25 mouse cellular contexts compared by ENCODE assay signal in genomic region chr16:67192395-67192794, GRCm38 (mm10).
DNase-seq lines count a peak whose midpoint lies in the region; ATAC-seq lines count a peak whose summit lies in the region.
"Had no signal": no experiment of that assay in that cellular context is flagged by ENCODE, and none has a peak within 500 bp of the region (broad histone marks: within the 10 kb centered on the region; RNA-seq: fewer than 3 reads in every experiment).

No protein-coding gene starts in this region.

- H3K27ac ChIP-seq in forebrain, embryonic 13.5 days: no peak overlapping the region
- H3K27ac ChIP-seq in forebrain, embryonic 15.5 days (replicated peaks): no peak overlapping the region
- no peak overlapping the region for H3K27ac ChIP-seq in hindbrain, embryonic 11.5 days (ENCODE audit: low read depth, low read length)
- H3K27ac ChIP-seq in hindbrain, embryonic 10.5 days: no peak overlapping the region
- H3K27ac ChIP-seq in neural tube, embryonic 12.5 days: no peak overlapping the region
- no peak overlapping the region for H3K27ac ChIP-seq in neural tube, embryonic 15.5 days (replicated peaks)
- H3K27ac ChIP-seq: embryonic facial prominence, embryonic 13.5 days; embryonic facial prominence, embryonic 15.5 days had no signal

- H3K4me2 ChIP-seq in forebrain, embryonic 13.5 days: no peak overlapping the region
- H3K4me2 ChIP-seq in forebrain, embryonic 15.5 days (replicated peaks): no peak overlapping the region
- no peak overlapping the region for H3K4me2 ChIP-seq in hindbrain, embryonic 11.5 days (replicated peaks; ENCODE audit: low read depth, low read length)
- H3K4me2 ChIP-seq in neural tube, embryonic 12.5 days (replicated peaks): no peak overlapping the region
- H3K4me2 ChIP-seq in neural tube, embryonic 15.5 days: no peak overlapping the region
- H3K4me2 ChIP-seq: embryonic facial prominence, embryonic 13.5 days; embryonic facial prominence, embryonic 15.5 days had no signal

- DNase-seq in hindbrain, embryonic 11.5 days (ENCODE audit: low spot score): no peak
- DNase-seq in hindbrain, embryonic 10.5 days (ENCODE audit: low spot score): no peak
- DNase-seq: adrenal gland, adult 2 months; adrenal gland, postnatal 10 days; adrenal gland, postnatal 25 days; B cell, adult 2 months; cerebellum, adult 11 months; cerebellum, adult 18-20 months; cerebellum, adult 8-10 months; cerebellum, adult 9-11 months; cerebellum, postnatal 14 days; cerebellum, postnatal 36 days; embryo, embryonic 11 days had no signal

- WGBS in forebrain, embryonic 13.5 days: 75% methylated on average over 2 of the region's 2 CpGs
- WGBS in forebrain, embryonic 15.5 days: 55% methylated on average over 2 of the region's 2 CpGs
- WGBS in hindbrain, embryonic 11.5 days: 61% methylated on average over 2 of the region's 2 CpGs
- WGBS in hindbrain, embryonic 10.5 days: 72% methylated on average over 2 of the region's 2 CpGs
- 40% methylated on average over 2 of the region's 2 CpGs for WGBS in neural tube, embryonic 12.5 days
- WGBS in neural tube, embryonic 15.5 days: 15% methylated on average over 2 of the region's 2 CpGs

- 0 out of 2 replicates have a peak, but pooled peaks have one; percentile 41 for ATAC-seq in forebrain, embryonic 13.5 days
- ATAC-seq in forebrain, embryonic 15.5 days (replicated peaks): no peak
- ATAC-seq in hindbrain, embryonic 11.5 days (ENCODE audit: low FRiP score): peak; percentile 45; the same call in 1 of the 2 replicates
- peak; percentile 71; the same call in 1 of the 2 replicates for ATAC-seq in neural tube, embryonic 12.5 days (ENCODE audit: low FRiP score, low read depth)
- no peak for ATAC-seq in neural tube, embryonic 15.5 days (ENCODE audit: low FRiP score)
- no peak for ATAC-seq in activated CD4-positive, CD25-positive, alpha-beta regulatory T cell, adult 4 months
- ATAC-seq: CD4-positive, CD25-positive, alpha-beta regulatory T cell, adult 4 months; Patski had no signal

- no peaks in the 10 kb centered on the region for H3K36me3 ChIP-seq in forebrain, embryonic 13.5 days (ENCODE audit: poor library complexity, severe bottlenecking)
- no peaks in the 10 kb centered on the region for H3K36me3 ChIP-seq in forebrain, embryonic 15.5 days
- no peaks in the 10 kb centered on the region for H3K36me3 ChIP-seq in hindbrain, embryonic 11.5 days (ENCODE audit: control insufficient read depth, insufficient read depth, low read length)
- no peaks in the 10 kb centered on the region for H3K36me3 ChIP-seq in hindbrain, embryonic 10.5 days
- no peaks in the 10 kb centered on the region for H3K36me3 ChIP-seq in neural tube, embryonic 12.5 days
- H3K36me3 ChIP-seq in neural tube, embryonic 15.5 days: no peaks in the 10 kb centered on the region
- H3K36me3 ChIP-seq: embryonic facial prominence, embryonic 13.5 days; embryonic facial prominence, embryonic 15.5 days; G1E had no signal

- H3K4me1 ChIP-seq in forebrain, embryonic 13.5 days: peaks cover 5% of the 10 kb centered on the region; the same call in 1 of the 2 replicates
- H3K4me1 ChIP-seq in forebrain, embryonic 15.5 days: 0 out of 2 replicates have a peak, but pooled peaks cover 3% of the 10 kb centered on the region
- H3K4me1 ChIP-seq in hindbrain, embryonic 11.5 days (replicated peaks; ENCODE audit: control insufficient read depth, insufficient read depth, low read length): no peaks in the 10 kb centered on the region
- H3K4me1 ChIP-seq in hindbrain, embryonic 10.5 days (replicated peaks): no peaks in the 10 kb centered on the region
- no peaks in the 10 kb centered on the region for H3K4me1 ChIP-seq in neural tube, embryonic 12.5 days
- H3K4me1 ChIP-seq in neural tube, embryonic 15.5 days: no peaks in the 10 kb centered on the region
- H3K4me1 ChIP-seq: embryonic facial prominence, embryonic 13.5 days; embryonic facial prominence, embryonic 15.5 days had no signal

- no peaks in the 10 kb centered on the region for H3K9me3 ChIP-seq in forebrain, embryonic 13.5 days (replicated peaks)
- H3K9me3 ChIP-seq in forebrain, embryonic 15.5 days: no peaks in the 10 kb centered on the region
- H3K9me3 ChIP-seq in hindbrain, embryonic 11.5 days (ENCODE audit: control insufficient read depth, low read length): no peaks in the 10 kb centered on the region
- no peaks in the 10 kb centered on the region for H3K9me3 ChIP-seq in hindbrain, embryonic 10.5 days
- no peaks in the 10 kb centered on the region for H3K9me3 ChIP-seq in neural tube, embryonic 12.5 days
- H3K9me3 ChIP-seq in neural tube, embryonic 15.5 days (replicated peaks): no peaks in the 10 kb centered on the region
- H3K9me3 ChIP-seq: embryonic facial prominence, embryonic 13.5 days; embryonic facial prominence, embryonic 15.5 days; G1E had no signal

- no peak overlapping the region for H3K4me3 ChIP-seq in forebrain, embryonic 13.5 days
- no peak overlapping the region for H3K4me3 ChIP-seq in forebrain, embryonic 15.5 days
- no peak overlapping the region for H3K4me3 ChIP-seq in hindbrain, embryonic 11.5 days (ENCODE audit: low read depth, low read length)
- H3K4me3 ChIP-seq in hindbrain, embryonic 10.5 days: no peak overlapping the region
- no peak overlapping the region for H3K4me3 ChIP-seq in neural tube, embryonic 12.5 days
- no peak overlapping the region for H3K4me3 ChIP-seq in neural tube, embryonic 15.5 days (replicated peaks)
- H3K4me3 ChIP-seq: embryonic facial prominence, embryonic 13.5 days; embryonic facial prominence, embryonic 15.5 days; erythroblast, embryonic 14.5 days had no signal

- H3K9ac ChIP-seq in forebrain, embryonic 13.5 days: no peak overlapping the region
- no peak overlapping the region for H3K9ac ChIP-seq in forebrain, embryonic 15.5 days (replicated peaks)
- H3K9ac ChIP-seq in hindbrain, embryonic 11.5 days (ENCODE audit: low read depth, low read length): no peak overlapping the region
- no peak overlapping the region for H3K9ac ChIP-seq in neural tube, embryonic 12.5 days
- H3K9ac ChIP-seq in neural tube, embryonic 15.5 days (replicated peaks): no peak overlapping the region
- H3K9ac ChIP-seq: embryonic facial prominence, embryonic 13.5 days; embryonic facial prominence, embryonic 15.5 days had no signal

- H3K27me3 ChIP-seq in forebrain, embryonic 13.5 days: no peaks in the 10 kb centered on the region
- no peaks in the 10 kb centered on the region for H3K27me3 ChIP-seq in forebrain, embryonic 15.5 days
- no peaks in the 10 kb centered on the region for H3K27me3 ChIP-seq in hindbrain, embryonic 11.5 days (ENCODE audit: control insufficient read depth, insufficient read depth, low read length)
- H3K27me3 ChIP-seq in hindbrain, embryonic 10.5 days (ENCODE audit: insufficient read depth, poor library complexity, severe bottlenecking): no peaks in the 10 kb centered on the region
- H3K27me3 ChIP-seq in neural tube, embryonic 12.5 days (replicated peaks): no peaks in the 10 kb centered on the region
- H3K27me3 ChIP-seq in neural tube, embryonic 15.5 days (replicated peaks): no peaks in the 10 kb centered on the region
- H3K27me3 ChIP-seq: CH12.LX; embryonic facial prominence, embryonic 13.5 days; embryonic facial prominence, embryonic 15.5 days had no signal

Comparison
In these comparisons a context has a peak if more than half of its experiments do, and no peak if none do; other contexts are left out.
1. ATAC-seq: peak in forebrain, embryonic 13.5 days (single experiment), hindbrain, embryonic 11.5 days (single experiment) and neural tube, embryonic 12.5 days (single experiment); none in forebrain, embryonic 15.5 days (single experiment), neural tube, embryonic 15.5 days (single experiment) and activated CD4-positive, CD25-positive, alpha-beta regulatory T cell, adult 4 months (single experiment).